Mouse (Mus musculus) thymus, postnatal 36 days (tissue): ENCODE data around the gene Abcc12.

Source experiments
- DNase-seq, 2 experiments: peaks; one replicate each; pipeline ENCODE4 v3.0.0; 2022; ENCODE audit warnings: mixed read lengths in 2 of 2

Abcc12 gene

GRCm38 (mm10) chr8:86512131-86512792 lies 68.2 kb downstream of the Abcc12 start:
- no peak for DNase-seq

GRCm38 (mm10) chr8:86501341-86501740 lies 79.1 kb downstream of the Abcc12 start:
- DNase-seq, result no peak

GRCm38 (mm10) chr8:86495056-86495455 lies 85.4 kb downstream of the Abcc12 start:
- DNase-seq, result no peak

GRCm38 (mm10) chr8:86493841-86494240 lies 86.6 kb downstream of the Abcc12 start:
- no peak for DNase-seq

- no peak for DNase-seq
These were observed 95.1 kb downstream of the Abcc12 start for GRCm38 (mm10) chr8:86485411-86485810.

- no peak for DNase-seq
These were observed 96.2 kb downstream of the Abcc12 start for GRCm38 (mm10) chr8:86484244-86484643.

GRCm38 (mm10) chr8:86482116-86482515 lies 98.4 kb downstream of the Abcc12 start:
- no peak for DNase-seq

GRCm38 (mm10) chr8:86475711-86476438 lies 104.6 kb downstream of the Abcc12 start:
- DNase-seq, result no peak

- DNase-seq, result no peak
These were observed 106.0 kb downstream of the Abcc12 start for GRCm38 (mm10) chr8:86474461-86474860.

GRCm38 (mm10) chr8:86473121-86473520 lies 107.4 kb downstream of the Abcc12 start:
- DNase-seq, result no peak

- DNase-seq, result no peak
These were observed 109.8 kb downstream of the Abcc12 start for GRCm38 (mm10) chr8:86470717-86471116.

- DNase-seq, result no peak
These were observed 117.3 kb downstream of the Abcc12 start for GRCm38 (mm10) chr8:86463215-86463614.

GRCm38 (mm10) chr8:86460372-86460771 lies 120.1 kb downstream of the Abcc12 start:
- no peak for DNase-seq

- no peak for DNase-seq
These were observed 126.6 kb downstream of the Abcc12 start for GRCm38 (mm10) chr8:86453697-86454480.

- DNase-seq, result no peak
These were observed 130.5 kb downstream of the Abcc12 start for GRCm38 (mm10) chr8:86449870-86450515.

- no peak for DNase-seq
These were observed 135.0 kb downstream of the Abcc12 start for GRCm38 (mm10) chr8:86445516-86445915.

- no peak for DNase-seq
These were observed 136.7 kb downstream of the Abcc12 start for GRCm38 (mm10) chr8:86443744-86444143.

- DNase-seq, result no peak
These were observed 141.5 kb downstream of the Abcc12 start for GRCm38 (mm10) chr8:86438983-86439299.

- no peak for DNase-seq
These were observed 142.1 kb downstream of the Abcc12 start for GRCm38 (mm10) chr8:86438133-86438982.

- no peak for DNase-seq
These were observed 143.1 kb downstream of the Abcc12 start for GRCm38 (mm10) chr8:86437418-86437817.
